Mouse (Mus musculus) stomach, embryonic 15.5 days (tissue): ENCODE results near the gene Rassf10. TPM values are rescaled to one million over a fixed set of nuclear protein-coding genes. Genes with fewer than 3 reads are reported as not detected.
"Not testable (repeated sequence)": the region's sequence is repeated elsewhere in the genome, so short reads cannot be mapped to it uniquely, and the experiment has no call there.

Source experiments
- ATAC-seq: fragments of 200-750 bp; cut with Nextera tagmentation; 2 replicates; pipeline ENCODE4 v1.8.0; 2017; ENCODE audit warnings: low read depth, moderate number of reproducible peaks, moderate TSS enrichment; ENCODE audit not compliant: insufficient read depth, low FRiP score
- H3K27ac ChIP-seq: fragments of 300-500 bp; sonication (generic); 2 replicates; pipeline ENCODE4 v1.5.1; 2015; ENCODE audit warnings: mild to moderate bottlenecking, inconsistent platforms
- H3K27me3 ChIP-seq: fragments of 300-500 bp; sonication (generic); replicated peaks from 2 replicates; pipeline ENCODE4 v1.6.1; 2015; ENCODE audit warnings: inconsistent platforms
- H3K36me3 ChIP-seq: fragments of 300-500 bp; sonication (generic); 2 replicates; pipeline ENCODE4 v1.6.1; 2015; ENCODE audit warnings: inconsistent platforms
- H3K4me1 ChIP-seq: fragments of 300-500 bp; sonication (generic); 2 replicates; pipeline ENCODE4 v1.6.1; 2015; ENCODE audit warnings: inconsistent platforms
- H3K4me2 ChIP-seq: fragments of 300-500 bp; sonication (generic); 2 replicates; pipeline ENCODE4 v1.6.1; 2015; ENCODE audit warnings: mild to moderate bottlenecking, inconsistent platforms
- H3K4me3 ChIP-seq: fragments of 300-500 bp; sonication (generic); replicated peaks from 2 replicates; pipeline ENCODE4 v1.5.1; 2015; ENCODE audit warnings: inconsistent platforms
- H3K9ac ChIP-seq: fragments of 300-500 bp; sonication (generic); 2 replicates; pipeline ENCODE4 v1.6.1; 2015; ENCODE audit warnings: inconsistent platforms
- H3K9me3 ChIP-seq: fragments of 300-500 bp; sonication (generic); 2 replicates; pipeline ENCODE4 v1.6.1; 2016; ENCODE audit warnings: inconsistent platforms
- WGBS: fragments of 180-500 bp; shearing (Covaris S2); methylation state at CpG from one replicate; pipeline ENCODE4 v1.1.7; 2015; 5-methylcytosine and 5-hydroxymethylcytosine counted together
- polyA plus RNA-seq: library from polyadenylated mRNA; unstranded; fragments of >200 nt; fragmentation: Nextera tagmentation; extraction: Ambion mirVana; gene quantifications from 2 replicates; pipeline ENCODE4 v1.2.1, GENCODE M21; 2015

The Rassf10 gene
- polyA plus RNA-seq, 1 experiment from 2014 or later = 11.1 TPM

- H3K9me3 ChIP-seq, H3K9ac ChIP-seq, H3K4me3 ChIP-seq, H3K36me3 ChIP-seq, H3K27me3 ChIP-seq, H3K4me2 ChIP-seq, H3K27ac ChIP-seq, H3K4me1 ChIP-seq, ATAC-seq: not testable (repeated sequence)
- WGBS = 74% methylated on average over 5 of the region's 5 CpGs
Measured at GRCm38 (mm10) chr7:112935876-112936275, 17.9 kb upstream of the Rassf10 start.

DNA sequence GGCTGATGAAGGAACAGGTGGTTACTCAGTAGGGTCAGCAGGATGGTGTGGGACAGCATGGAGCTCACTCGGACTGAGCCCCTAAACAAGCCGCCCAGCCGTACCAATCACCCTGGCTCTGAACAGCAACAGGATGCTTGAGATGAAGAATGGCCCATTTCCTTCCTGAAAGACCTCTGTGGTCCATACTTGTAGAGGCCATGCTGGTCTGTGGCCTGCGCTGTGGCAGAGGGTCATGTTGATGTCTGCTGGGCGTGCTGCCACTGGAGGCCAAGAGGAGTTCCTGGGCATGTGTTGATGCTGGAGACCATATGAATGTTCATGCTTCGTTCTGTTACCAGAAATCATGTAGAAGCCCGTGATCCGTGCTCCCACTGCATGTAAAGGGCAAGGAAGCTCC is 16.7 kb upstream of the Rassf10 start:
- no peaks in the 10 kb centered on the region for H3K36me3 ChIP-seq
- H3K4me1 ChIP-seq = no peaks in the 10 kb centered on the region
- no peaks in the 10 kb centered on the region for H3K9me3 ChIP-seq
- H3K4me2 ChIP-seq = no peak overlapping the region
- no peaks in the 10 kb centered on the region for H3K27me3 ChIP-seq
- H3K27ac ChIP-seq = no peak overlapping the region
- H3K4me3 ChIP-seq = no peak overlapping the region
- no peak overlapping the region for H3K9ac ChIP-seq
- ATAC-seq = no peak
- 86% methylated on average over 8 of the region's 8 CpGs for WGBS

GRCm38 (mm10) chr7:112938959-112939358 is 14.8 kb upstream of the Rassf10 start:
- Histone ChIP-seq H3K27ac (no peak overlapping the region), H3K27me3 (no peaks in the 10 kb centered on the region), H3K4me3 (no peak overlapping the region), H3K4me2 (no peak overlapping the region), H3K9me3 (no peaks in the 10 kb centered on the region), H3K4me1 (no peaks in the 10 kb centered on the region), H3K36me3 (no peaks in the 10 kb centered on the region), H3K9ac (no peak overlapping the region)
- 27% methylated on average over 5 of the region's 5 CpGs for WGBS
- no peak for ATAC-seq

GRCm38 (mm10) chr7:112942567-112942966 is 11.2 kb upstream of the Rassf10 start:
- Histone ChIP-seq H3K4me2 (no peak overlapping the region), H3K4me1 (no peaks in the 10 kb centered on the region), H3K9me3 (no peaks in the 10 kb centered on the region), H3K4me3 (no peak overlapping the region), H3K27me3 (no peaks in the 10 kb centered on the region), H3K27ac (no peak overlapping the region), H3K36me3 (no peaks in the 10 kb centered on the region), H3K9ac (no peak overlapping the region)
- 65% methylated on average over 5 of the region's 5 CpGs for WGBS
- ATAC-seq = no peak

- Histone ChIP-seq H3K27ac (no peak overlapping the region), H3K9ac (no peak overlapping the region), H3K36me3 (no peaks in the 10 kb centered on the region), H3K27me3 (no peaks in the 10 kb centered on the region), H3K4me1 (no peaks in the 10 kb centered on the region), H3K9me3 (no peaks in the 10 kb centered on the region), H3K4me3 (no peak overlapping the region), H3K4me2 (no peak overlapping the region)
- 68% methylated on average over 1 of the region's 1 CpGs for WGBS
- ATAC-seq = no peak
Measured at GRCm38 (mm10) chr7:112943056-112943455, 10.7 kb upstream of the Rassf10 start.

DNA sequence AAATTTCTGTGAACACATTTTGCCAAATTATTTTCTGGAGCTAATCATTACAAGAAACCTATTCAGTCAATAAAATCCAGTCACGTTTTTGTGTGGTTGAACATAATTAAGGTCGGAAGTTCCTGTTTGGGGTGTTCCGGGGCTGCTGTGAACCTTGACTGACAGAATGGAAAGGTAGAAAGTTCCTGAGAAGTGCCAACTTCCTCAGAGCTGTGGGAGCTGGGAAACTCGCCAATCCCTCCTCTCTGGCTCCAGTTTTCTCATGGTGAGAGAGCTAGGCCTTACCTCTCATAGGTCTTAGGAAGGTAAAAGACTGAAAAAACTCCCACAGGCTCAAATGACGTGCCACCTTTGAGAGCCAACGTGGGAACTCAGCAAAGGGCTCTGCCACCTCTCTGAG is 7.1 kb upstream of the Rassf10 start:
- Histone ChIP-seq H3K4me3 (no peak overlapping the region), H3K4me1 (no peaks in the 10 kb centered on the region), H3K36me3 (no peaks in the 10 kb centered on the region), H3K9ac (no peak overlapping the region), H3K27ac (no peak overlapping the region), H3K4me2 (no peak overlapping the region), H3K27me3 (no peaks in the 10 kb centered on the region), H3K9me3 (no peaks in the 10 kb centered on the region)
- no peak for ATAC-seq
- WGBS = 45% methylated on average over 6 of the region's 6 CpGs

- WGBS = 1% methylated on average over 82 of the region's 82 CpGs
- Histone ChIP-seq H3K4me3 (peak overlapping the region; percentile 61), H3K27me3 (peaks cover 14% of the 10 kb centered on the region), H3K4me2 (peak overlapping the region; percentile 96), H3K4me1 (peaks cover 23% of the 10 kb centered on the region), H3K27ac (0 out of 2 replicates have a peak overlapping the region, but pooled peaks have one; percentile 41), H3K36me3 (no peaks in the 10 kb centered on the region), H3K9me3 (no peaks in the 10 kb centered on the region), H3K9ac (peak overlapping the region; percentile 34; the same call in 1 of the 2 replicates)
- no peak for ATAC-seq
Measured at GRCm38 (mm10) chr7:112954351-112955102, 765 bp downstream of the Rassf10 start.

- WGBS = 4% methylated on average over 40 of the region's 40 CpGs
- Histone ChIP-seq H3K27ac (peak overlapping the region; percentile 41; the same call in 1 of the 2 replicates), H3K4me2 (peak overlapping the region; percentile 96), H3K36me3 (no peaks in the 10 kb centered on the region), H3K9ac (peak overlapping the region; percentile 34; the same call in 1 of the 2 replicates), H3K27me3 (peaks cover 14% of the 10 kb centered on the region), H3K4me3 (peak overlapping the region; percentile 61), H3K9me3 (no peaks in the 10 kb centered on the region), H3K4me1 (peaks cover 23% of the 10 kb centered on the region)
- no peak for ATAC-seq
Measured at GRCm38 (mm10) chr7:112955103-112955827, 1.5 kb downstream of the Rassf10 start.

- Histone ChIP-seq H3K27me3 (peaks cover 14% of the 10 kb centered on the region), H3K4me1 (peaks cover 23% of the 10 kb centered on the region), H3K36me3 (no peaks in the 10 kb centered on the region), H3K4me3 (peak overlapping the region; percentile 61), H3K27ac (no peak overlapping the region; the same call in 1 of the 2 replicates), H3K9me3 (no peaks in the 10 kb centered on the region), H3K9ac (no peak overlapping the region), H3K4me2 (peak overlapping the region; percentile 96)
- ATAC-seq = no peak
- 32% methylated on average over 3 of the region's 3 CpGs for whole genome bisulfite sequencing
Measured at GRCm38 (mm10) chr7:112955955-112956354, 2.2 kb downstream of the Rassf10 start.

DNA sequence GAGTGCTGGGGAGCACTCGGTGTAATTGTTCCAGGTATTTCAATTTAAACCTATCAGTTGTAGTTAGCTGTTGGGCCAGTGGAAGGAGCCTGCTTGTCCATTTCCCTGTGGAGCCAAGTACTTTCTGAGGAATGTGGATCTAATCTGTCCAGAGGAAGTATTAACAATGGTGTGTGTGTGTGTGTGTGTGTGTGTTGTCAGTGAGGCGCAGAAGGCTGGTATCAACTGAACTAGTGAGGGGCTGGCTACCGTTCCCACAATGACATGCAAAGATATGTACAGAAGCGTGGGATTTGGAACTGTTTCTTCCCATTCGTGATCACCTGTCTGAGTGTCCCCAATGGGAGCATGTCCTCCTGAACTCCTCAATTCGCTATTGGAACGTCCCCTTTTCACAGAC is 3.2 kb downstream of the Rassf10 start:
- Histone ChIP-seq H3K36me3 (no peaks in the 10 kb centered on the region), H3K4me2 (peak overlapping the region; percentile 96), H3K4me1 (peaks cover 23% of the 10 kb centered on the region), H3K4me3 (peak overlapping the region; percentile 61), H3K9ac (no peak overlapping the region), H3K9me3 (no peaks in the 10 kb centered on the region), H3K27ac (no peak overlapping the region), H3K27me3 (peaks cover 14% of the 10 kb centered on the region)
- no peak for ATAC-seq
- whole genome bisulfite sequencing = 54% methylated on average over 7 of the region's 7 CpGs

GRCm38 (mm10) chr7:112957630-112958029 is 3.9 kb downstream of the Rassf10 start:
- no peak overlapping the region for H3K4me3 ChIP-seq
- H3K27me3 ChIP-seq = peaks cover 14% of the 10 kb centered on the region
- peaks cover 23% of the 10 kb centered on the region for H3K4me1 ChIP-seq
- ATAC-seq = no peak
- H3K4me2 ChIP-seq = no peak overlapping the region; the same call in 1 of the 2 replicates
- H3K27ac ChIP-seq = no peak overlapping the region
- H3K36me3 ChIP-seq = no peaks in the 10 kb centered on the region
- no peaks in the 10 kb centered on the region for H3K9me3 ChIP-seq
- WGBS = 41% methylated on average over 6 of the region's 6 CpGs
- no peak overlapping the region for H3K9ac ChIP-seq

GRCm38 (mm10) chr7:112966382-112966781 is 12.6 kb downstream of the Rassf10 start:
- no peaks in the 10 kb centered on the region for H3K27me3 ChIP-seq
- H3K4me1 ChIP-seq = no peaks in the 10 kb centered on the region
- peak overlapping the region; percentile 16; the same call in 1 of the 2 replicates for H3K27ac ChIP-seq
- no peaks in the 10 kb centered on the region for H3K9me3 ChIP-seq
- H3K36me3 ChIP-seq = no peaks in the 10 kb centered on the region
- H3K4me3 ChIP-seq = no peak overlapping the region
- 39% methylated on average over 6 of the region's 6 CpGs for WGBS
- 0 out of 2 replicates have a peak overlapping the region, but pooled peaks have one; percentile 16 for H3K4me2 ChIP-seq
- ATAC-seq = no peak; the same call in 1 of the 2 replicates
- H3K9ac ChIP-seq = no peak overlapping the region
